Mouse (Mus musculus) right cerebral cortex, postnatal 25 days (tissue): ENCODE data around the gene Piwil4.

Source experiments
- DNase-seq: peaks from one replicate; pipeline ENCODE4 v3.0.0; 2022

The Piwil4 gene

DNA sequence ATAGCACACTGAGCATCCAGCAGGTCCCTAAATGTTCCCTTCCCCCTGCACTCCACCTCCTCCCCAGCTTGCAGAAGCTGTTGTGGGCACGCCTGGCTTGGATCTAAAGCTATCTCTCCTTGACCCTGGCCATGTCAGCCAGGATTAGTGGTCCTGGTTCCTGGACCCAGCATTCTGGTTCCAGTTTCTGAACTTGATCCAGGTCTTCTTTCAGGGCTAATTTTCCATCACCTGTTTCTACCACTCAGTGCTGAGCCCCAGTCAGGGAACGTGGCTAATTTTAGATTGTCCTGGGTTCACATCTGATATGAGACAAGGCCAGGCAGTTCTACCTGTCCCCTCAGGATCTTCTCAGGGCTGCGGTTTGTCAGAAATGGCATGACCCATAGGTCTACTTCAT is 74.5 kb downstream of the Piwil4 start:
- DNase-seq: no peak

DNA sequence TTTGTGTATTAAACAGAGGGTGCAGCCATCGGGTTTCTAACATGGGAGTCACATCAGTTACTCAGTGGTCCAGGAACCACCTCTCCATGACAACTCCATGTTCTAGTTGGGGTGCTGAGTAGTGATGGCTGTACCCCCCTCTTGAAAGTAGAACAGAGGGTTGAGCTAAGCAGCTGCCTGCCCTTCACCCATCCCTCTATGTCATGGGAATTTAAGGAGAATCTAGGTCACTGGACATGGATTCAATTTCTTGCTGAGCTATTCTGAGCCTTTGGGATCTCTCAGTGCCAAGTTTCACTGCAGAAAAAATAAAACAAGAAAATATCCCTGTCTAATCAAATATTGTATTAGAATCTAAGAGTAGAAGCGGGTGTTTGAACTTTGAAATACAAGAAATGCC is 76.9 kb downstream of the Piwil4 start:
- no peak for DNase-seq

DNA sequence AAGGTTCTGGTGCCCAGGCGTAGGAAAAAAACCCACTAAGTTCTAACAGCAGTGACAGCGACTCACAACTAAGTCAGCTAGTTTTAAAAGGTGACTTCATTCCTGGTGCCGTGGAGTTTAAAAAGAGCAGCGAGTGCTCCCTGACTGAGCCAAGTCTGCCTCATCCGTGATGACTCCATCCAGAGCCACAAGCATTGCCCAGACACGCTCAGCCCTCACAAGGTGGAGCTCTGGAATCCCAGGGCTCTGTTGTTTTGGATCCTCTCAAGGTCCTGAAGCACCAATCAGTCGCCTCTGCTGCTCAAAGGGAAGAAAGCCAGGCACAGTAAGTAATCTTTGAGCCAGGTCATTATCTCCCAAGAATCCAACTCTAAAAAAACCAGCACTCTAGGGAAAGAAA is 77.7 kb downstream of the Piwil4 start:
- DNase-seq: no peak

DNA sequence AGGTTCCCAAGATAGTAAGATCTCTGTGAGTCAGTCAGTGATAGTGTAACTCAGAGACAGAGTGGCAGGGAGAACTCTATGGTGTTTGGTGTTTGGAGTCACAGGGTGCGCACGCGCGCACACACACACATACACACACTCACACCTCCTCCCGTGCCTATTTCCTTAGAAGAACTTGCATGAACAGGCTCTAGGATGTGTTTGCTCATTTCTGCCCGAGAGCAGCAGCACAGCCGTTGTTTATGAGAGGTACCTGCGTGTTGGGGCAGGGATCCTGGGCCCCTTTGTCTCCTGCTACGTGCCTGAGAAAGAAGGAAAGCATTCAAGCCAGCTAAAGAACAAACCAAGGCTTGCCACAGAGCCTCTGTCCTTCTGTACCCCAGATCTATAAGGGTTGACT is 78.4 kb downstream of the Piwil4 start:
- no peak for DNase-seq

DNA sequence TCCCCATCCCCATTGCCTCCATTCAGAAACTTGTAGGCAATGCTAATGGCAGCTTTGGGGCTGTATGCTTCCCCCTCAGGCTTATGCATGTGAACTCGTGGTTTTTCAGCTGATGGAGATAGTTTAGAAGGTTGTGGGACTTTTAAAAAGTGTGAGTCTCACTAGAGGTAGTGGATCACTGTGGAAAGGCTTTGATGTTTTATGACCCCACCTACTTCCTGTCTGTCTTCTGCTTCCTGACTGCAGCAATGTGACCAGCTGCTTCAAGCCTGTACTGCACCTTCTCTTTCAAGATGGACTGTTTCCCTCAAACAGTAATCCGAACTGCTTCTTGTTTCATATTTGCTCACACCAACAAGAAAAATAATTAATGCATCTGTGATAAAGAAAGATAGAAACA is 82.6 kb downstream of the Piwil4 start:
- DNase-seq: no peak

DNA sequence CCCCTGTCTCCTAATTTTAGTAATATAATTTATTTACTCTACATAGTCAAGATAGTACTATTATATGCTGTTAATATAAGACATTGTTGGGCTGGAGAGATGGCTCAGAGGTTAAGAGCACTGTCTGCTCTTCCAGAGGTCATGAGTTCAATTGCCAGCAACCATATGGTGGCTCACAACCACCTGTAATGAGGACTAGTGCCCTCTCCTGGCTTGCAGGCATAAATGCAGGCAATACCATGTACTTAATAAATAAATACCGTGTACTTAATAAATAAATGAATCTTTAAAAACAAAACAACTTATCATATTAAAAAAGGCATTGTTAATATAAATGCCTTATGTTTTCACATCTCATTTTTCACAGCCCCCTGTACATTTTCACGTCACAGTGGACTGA is 86.5 kb downstream of the Piwil4 start:
- no peak for DNase-seq

DNA sequence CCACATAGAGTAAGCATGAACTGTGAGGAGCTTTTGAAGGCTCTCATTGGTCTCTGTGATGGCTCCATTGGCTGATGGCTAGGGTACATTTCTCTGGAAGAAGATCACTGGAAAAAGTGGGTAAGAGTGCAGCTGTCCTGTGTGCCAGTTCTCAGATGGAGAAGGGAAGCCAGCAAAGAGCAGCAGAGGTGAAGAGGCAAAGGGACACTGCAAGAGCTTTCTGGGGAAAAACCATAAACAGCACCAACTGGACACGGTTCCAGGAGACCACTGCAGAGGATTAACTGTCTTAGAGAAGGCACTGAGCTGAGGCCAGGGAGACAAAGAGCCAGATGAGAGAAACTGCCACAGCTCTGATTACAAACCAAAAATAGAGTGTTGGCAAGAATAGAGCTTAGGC is 87.8 kb downstream of the Piwil4 start:
- DNase-seq: no peak

DNA sequence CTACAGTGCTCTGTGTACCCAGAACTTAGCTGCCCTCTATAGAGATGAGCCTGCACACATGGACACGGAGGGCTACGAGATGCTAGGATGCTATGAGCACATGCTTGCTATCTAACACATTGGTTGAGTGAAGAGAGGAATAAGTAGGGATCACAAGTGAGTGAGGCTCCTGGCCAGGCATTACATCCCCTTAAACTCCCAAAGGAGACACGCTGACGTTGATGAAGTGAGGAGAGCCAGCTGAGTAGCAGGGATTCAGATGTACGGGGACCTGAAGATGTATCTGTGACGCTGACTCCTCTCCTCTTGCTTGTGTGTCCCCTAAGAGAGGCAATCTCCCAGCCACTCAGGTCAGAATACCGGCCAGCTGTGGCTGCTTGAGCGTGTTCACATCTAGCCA is 92.7 kb downstream of the Piwil4 start:
- DNase-seq: no peak

DNA sequence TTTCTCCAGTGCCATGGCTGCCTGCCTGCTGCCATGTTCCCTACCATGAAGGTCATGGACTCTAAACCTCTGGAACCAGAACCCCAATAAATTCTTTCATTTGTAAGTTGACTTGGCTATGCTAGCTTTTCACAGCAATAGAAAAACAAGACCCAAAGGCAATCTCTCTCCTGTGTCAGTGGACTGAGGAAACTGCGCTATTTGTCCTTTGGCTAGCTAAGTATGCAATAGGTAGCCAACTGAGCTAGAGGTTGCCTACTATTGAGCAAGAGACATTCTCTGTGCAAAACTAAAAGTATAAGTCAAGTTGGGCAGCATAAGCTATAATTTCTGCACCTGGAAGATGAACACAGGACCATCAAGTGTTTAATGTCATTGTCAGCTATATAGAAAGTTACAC is 93.9 kb downstream of the Piwil4 start:
- DNase-seq: no peak
